14 mouse cellular contexts compared by ENCODE assay signal in the genomic region with DNA sequence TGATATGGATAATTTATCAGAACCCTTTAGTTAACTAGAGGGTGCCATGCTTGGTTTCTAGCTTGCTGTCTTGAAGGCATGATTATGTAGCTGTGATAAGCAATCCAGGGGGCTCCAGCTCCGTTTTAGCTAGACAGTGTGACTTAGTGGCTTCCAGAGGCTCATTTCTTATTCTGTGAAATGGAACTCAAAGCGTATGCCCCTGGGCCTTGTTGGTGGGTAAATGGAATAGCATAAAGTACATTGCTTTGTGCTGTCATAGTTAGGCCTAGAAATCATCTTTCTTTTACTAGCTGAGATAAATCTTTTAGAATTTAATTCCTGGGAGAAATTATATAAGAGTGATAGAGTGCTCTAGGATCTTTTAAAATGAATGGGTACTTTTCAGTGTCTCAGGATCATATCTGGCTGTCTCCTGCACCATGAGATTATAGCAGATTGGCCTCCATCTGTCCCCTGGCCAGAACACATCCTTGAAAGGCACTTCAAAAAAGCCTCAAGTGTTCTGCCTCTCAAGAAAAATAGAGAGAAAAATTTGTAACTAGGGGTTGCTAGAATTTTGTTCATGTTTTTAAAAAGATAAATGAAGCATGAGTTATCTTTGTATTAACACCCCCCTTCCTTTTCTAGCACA.
"Had no signal": no experiment of that assay in that cellular context is flagged by ENCODE, and none has a peak within 500 bp of the region (broad histone marks: within the 10 kb centered on the region; RNA-seq: fewer than 3 reads in every experiment).

No protein-coding gene starts in this region.

- H3K4me2 ChIP-seq: liver, embryonic 11.5 days; liver, embryonic 15.5 days had no signal

- H3K27ac ChIP-seq: limb, embryonic 10.5 days; liver, embryonic 15.5 days had no signal

- H3K4me3 ChIP-seq: limb, embryonic 10.5 days; liver, embryonic 15.5 days; midbrain, embryonic 10.5 days; myocyte had no signal

- H3K9ac ChIP-seq: liver, embryonic 15.5 days had no signal

- H3K36me3 ChIP-seq: limb, embryonic 10.5 days; liver, embryonic 15.5 days; midbrain, embryonic 10.5 days had no signal

- H3K27me3 ChIP-seq: liver, embryonic 15.5 days had no signal

- H3K9me3 ChIP-seq: limb, embryonic 10.5 days; liver, embryonic 15.5 days; midbrain, embryonic 10.5 days had no signal

- H3K4me1 ChIP-seq: liver, embryonic 15.5 days had no signal

- DNase-seq: kidney, adult 8-10 months; kidney, postnatal 25 days; lung, adult 2 months; lung, postnatal 36 days; retina, postnatal 1 day; right cerebral cortex, postnatal 4 days; spleen, adult 18-20 months; thymus, adult 18-20 months; thymus, postnatal 14 days had no signal
